Mouse (Mus musculus): ENCODE data around the gene Adra1b.

- no peak for TF ChIP-seq CTCF (IDR thresholded peaks at IDR 0.05; ENCODE audit: low read depth, low read length)
- no peak for TF ChIP-seq EP300 (IDR thresholded peaks at IDR 0.05; ENCODE audit: insufficient read depth, low read depth, low read length)
- TF ChIP-seq POLR2A (IDR thresholded peaks at IDR 0.05; ENCODE audit: insufficient read depth, low read length): no peak
Observed at GRCm38 (mm10) chr11:43877211-43877610, 23.8 kb downstream of the Adra1b start.
